Mouse (Mus musculus): ENCODE results near the gene Macrod1. TPM values are rescaled to one million over a fixed set of nuclear protein-coding genes. Genes with fewer than 3 reads are reported as not detected.
A peak's percentile ranks its signal among the peaks of the same experiment; 100 is the strongest.
"Not testable (repeated sequence)": the region's sequence is repeated elsewhere in the genome, so short reads cannot be mapped to it uniquely, and the experiment has no call there.

The Macrod1 gene
- polyA plus RNA-seq, 1 experiment from 2014 or later = 12.3 TPM

DNA sequence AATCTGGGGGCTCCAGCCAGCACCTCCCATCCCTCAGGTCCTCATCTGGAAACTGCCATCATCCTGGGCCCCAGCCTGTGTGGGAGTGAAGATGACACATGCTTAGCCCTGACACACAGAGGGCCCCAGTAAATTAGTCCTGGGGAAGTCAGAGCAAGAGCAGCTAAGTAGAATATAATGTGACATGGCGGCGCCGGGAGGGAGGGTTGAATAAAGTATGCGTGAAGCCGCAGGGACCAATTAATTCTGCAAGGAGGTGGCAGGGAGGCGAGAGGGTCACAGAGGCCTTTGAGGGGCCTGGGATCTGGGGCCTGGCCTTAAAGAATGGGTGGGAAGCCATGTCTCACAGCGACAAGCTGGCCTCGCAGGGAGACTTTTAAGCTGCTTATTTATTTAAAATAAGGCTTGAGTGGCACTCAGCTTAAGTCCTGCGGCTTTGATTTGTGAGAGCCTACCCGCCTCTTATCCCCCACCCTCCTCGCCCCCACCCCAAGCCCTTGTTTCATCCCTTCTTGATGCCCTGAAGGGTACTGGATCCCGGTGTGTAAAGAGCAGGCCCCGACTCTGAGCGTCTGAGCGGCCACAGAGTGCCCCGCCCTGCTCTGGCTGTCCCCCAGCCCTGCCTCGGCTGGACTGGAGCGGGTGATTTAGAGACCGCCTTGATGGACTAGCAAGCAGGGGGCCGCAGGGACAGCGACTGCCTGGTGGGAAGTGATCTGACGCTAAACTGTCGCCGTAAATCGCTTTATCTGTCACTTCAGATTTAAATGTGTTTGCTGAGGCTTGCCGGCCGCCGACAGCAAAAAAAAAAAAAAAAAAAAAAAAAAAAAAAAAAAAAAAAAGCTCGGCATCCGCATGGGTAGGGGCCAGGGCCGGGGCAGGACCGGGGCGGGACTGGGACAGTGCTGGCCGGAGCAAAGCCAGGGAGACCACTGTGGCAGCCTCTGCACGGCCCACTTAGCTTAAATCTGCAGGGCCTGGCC lies 13.5 kb downstream of the Macrod1 start:
- WGBS = 4% methylated on average over 34 of the region's 35 CpGs
- H3K4me1 ChIP-seq (replicated peaks) = peaks cover 58% of the 10 kb centered on the region
- no peaks in the 10 kb centered on the region for H3K9me3 ChIP-seq
- H3K36me3 ChIP-seq = no peaks in the 10 kb centered on the region
- H3K4me3 ChIP-seq (replicated peaks) = peak overlapping the region; percentile 20; the same call in 1 of the 2 replicates
- no peak overlapping the region; the same call in 1 of the 2 replicates for H3K27ac ChIP-seq
- H3K9ac ChIP-seq (replicated peaks) = peak overlapping the region; percentile 53
- H3K4me2 ChIP-seq = peak overlapping the region; percentile 49
- ATAC-seq (ENCODE audit: insufficient number of reproducible peaks, insufficient read depth, low FRiP score, low TSS enrichment, low read depth) = no peak
- H3K27me3 ChIP-seq = peaks cover 62% of the 10 kb centered on the region

DNA sequence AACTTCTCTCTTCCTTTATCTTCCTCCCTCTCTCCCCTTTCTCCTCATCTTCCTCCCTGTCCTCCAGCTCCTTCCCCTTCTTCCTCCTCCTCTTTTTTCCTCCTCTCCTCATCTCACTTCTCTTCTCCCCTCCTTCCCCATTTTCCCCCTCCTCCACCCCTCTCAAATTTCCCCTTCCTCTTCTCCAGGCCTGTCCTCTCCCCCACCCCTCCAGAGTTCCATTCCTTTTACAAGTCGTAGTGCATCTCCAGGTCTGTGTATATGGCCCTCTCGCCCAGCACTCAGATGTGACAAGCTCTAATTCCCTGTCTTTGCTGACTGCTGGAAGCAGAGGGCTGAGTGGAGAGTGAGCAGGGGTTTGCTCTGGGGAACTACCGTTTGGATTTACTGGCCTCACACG lies 14.2 kb downstream of the Macrod1 start:
- peaks cover 58% of the 10 kb centered on the region for H3K27me3 ChIP-seq
- no peaks in the 10 kb centered on the region for H3K36me3 ChIP-seq
- H3K4me2 ChIP-seq = peak overlapping the region; percentile 49
- H3K4me3 ChIP-seq (replicated peaks) = no peak overlapping the region
- no peak overlapping the region for H3K9ac ChIP-seq (replicated peaks)
- peaks cover 59% of the 10 kb centered on the region for H3K4me1 ChIP-seq (replicated peaks)
- no peak for ATAC-seq (ENCODE audit: insufficient number of reproducible peaks, insufficient read depth, low FRiP score, low TSS enrichment, low read depth)
- H3K27ac ChIP-seq = peak overlapping the region; percentile 37; the same call in 1 of the 2 replicates
- WGBS = 5% methylated on average over 4 of the region's 4 CpGs
- no peaks in the 10 kb centered on the region for H3K9me3 ChIP-seq

DNA sequence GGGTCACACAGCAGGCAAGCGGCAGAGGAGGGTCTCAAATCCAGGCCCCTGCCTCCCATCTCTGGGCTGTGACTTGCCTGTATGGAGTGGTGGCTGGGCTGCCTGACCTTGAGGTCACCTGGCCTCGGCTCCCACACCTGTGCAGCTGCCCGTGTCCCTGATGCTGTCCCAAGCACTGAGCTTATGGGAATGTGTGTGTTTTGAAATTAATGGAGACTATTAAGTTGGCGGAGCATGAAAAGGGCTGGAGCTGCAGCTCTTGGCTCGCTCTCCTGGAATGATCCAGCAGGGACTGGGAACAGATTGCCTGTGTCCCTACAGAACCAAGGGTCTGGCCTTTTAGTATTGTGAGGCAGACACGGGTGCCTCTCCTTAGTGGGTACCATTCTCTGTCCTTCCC lies 15.6 kb downstream of the Macrod1 start:
- WGBS = 60% methylated on average over 6 of the region's 6 CpGs
- H3K4me2 ChIP-seq = no peak overlapping the region
- H3K9me3 ChIP-seq = no peaks in the 10 kb centered on the region
- H3K9ac ChIP-seq (replicated peaks) = no peak overlapping the region
- peaks cover 50% of the 10 kb centered on the region for H3K4me1 ChIP-seq (replicated peaks)
- H3K27me3 ChIP-seq = peaks cover 44% of the 10 kb centered on the region
- no peaks in the 10 kb centered on the region for H3K36me3 ChIP-seq
- ATAC-seq (ENCODE audit: insufficient number of reproducible peaks, insufficient read depth, low FRiP score, low TSS enrichment, low read depth) = no peak
- no peak overlapping the region for H3K27ac ChIP-seq
- H3K4me3 ChIP-seq (replicated peaks) = no peak overlapping the region

DNA sequence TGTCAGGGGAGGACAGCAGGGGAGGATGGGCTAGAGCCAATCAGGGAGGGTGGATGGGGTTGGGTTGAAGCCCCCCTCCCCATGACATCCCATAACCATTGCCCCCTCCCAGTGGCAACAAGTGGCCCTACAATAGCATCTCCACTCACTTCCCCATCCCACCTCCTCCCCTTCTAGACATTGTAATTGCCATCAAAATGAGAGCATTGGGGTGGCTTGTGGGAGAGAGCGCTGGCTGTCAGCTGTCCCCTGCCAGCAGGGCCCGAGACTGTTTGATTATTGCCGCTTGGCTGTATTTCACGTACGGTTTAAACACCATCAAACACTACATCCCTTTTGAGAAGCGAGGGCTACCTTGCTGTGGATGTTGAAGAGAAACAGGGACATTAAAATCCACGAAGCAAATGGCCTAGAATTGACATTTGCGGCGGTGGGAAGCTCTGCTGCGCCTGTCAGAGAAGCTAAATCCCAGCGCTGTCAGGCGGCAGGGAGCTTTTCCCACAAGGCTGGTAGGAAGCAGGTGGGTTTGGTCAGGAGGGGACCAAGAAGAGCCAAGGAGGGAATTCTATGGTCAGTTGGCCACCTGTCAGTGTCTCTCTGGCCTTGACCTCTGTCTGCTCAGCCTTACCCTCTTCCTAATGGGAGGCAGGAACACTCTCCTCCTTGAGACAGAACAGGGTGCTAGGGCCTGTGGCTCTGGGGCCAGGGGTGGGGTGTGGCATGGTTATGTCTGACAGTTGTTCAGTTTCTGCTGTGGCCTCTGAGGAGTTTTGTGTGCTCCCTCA lies 17.6 kb downstream of the Macrod1 start:
- Histone ChIP-seq H3K36me3 (no peaks in the 10 kb centered on the region), H3K27ac (no peak overlapping the region), H3K9ac (replicated peaks) (no peak overlapping the region), H3K9me3 (no peaks in the 10 kb centered on the region), H3K4me3 (replicated peaks) (no peak overlapping the region), H3K4me2 (no peak overlapping the region), H3K4me1 (replicated peaks) (peaks cover 42% of the 10 kb centered on the region), H3K27me3 (peaks cover 28% of the 10 kb centered on the region)
- ATAC-seq (ENCODE audit: insufficient number of reproducible peaks, insufficient read depth, low FRiP score, low TSS enrichment, low read depth) = no peak
- WGBS = 39% methylated on average over 12 of the region's 12 CpGs

DNA sequence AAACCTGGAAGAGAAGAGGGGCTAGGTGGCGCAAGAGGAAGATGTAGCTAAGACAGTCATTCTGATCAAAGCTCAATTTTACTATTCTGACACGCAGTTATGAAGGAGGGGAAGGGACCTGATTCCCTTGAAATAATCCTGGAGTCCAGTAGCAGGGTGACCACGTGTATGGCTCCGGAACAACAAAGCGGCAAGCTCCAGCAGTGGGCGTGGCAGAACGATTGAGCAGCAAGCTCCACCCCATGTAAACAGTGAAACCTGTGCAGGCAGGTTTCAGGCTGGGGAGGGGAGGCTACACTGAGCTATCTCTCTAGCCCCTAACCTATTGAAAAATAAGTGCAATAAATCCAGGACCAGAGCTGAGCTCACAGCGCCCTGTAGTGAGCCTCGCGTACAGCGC lies 18.7 kb downstream of the Macrod1 start:
- Histone ChIP-seq H3K4me1 (replicated peaks) (peaks cover 40% of the 10 kb centered on the region), H3K27me3 (peaks cover 23% of the 10 kb centered on the region)
- not testable (repeated sequence) for H3K4me3 ChIP-seq (replicated peaks); H3K4me2 ChIP-seq; H3K27ac ChIP-seq; H3K9ac ChIP-seq (replicated peaks); H3K9me3 ChIP-seq; ATAC-seq (ENCODE audit: insufficient number of reproducible peaks, insufficient read depth, low FRiP score, low TSS enrichment, low read depth); H3K36me3 ChIP-seq
- 78% methylated on average over 11 of the region's 11 CpGs for WGBS

DNA sequence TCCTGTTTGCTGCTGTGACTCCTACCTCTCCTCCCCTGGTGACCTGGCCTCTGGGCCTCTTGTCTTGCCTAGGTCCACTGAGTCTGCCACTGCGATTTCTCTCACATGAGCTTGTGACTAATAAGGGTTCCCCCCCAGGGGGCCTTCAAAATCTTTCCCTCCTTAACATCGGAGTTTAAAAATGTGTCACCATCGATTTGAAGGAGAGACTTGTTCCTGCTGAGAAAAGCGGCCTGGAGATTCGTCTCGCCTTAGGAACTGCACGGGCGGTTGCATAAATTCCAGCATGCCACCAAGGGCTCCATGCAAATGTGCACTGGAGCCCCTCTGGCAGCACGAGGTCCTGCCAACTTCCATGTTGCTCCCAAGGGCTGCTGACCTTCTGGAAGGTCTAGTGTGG lies 21.1 kb downstream of the Macrod1 start:
- H3K4me3 ChIP-seq (replicated peaks) = no peak overlapping the region
- H3K36me3 ChIP-seq = no peaks in the 10 kb centered on the region
- no peak overlapping the region for H3K27ac ChIP-seq
- peaks cover 14% of the 10 kb centered on the region for H3K27me3 ChIP-seq
- WGBS = 66% methylated on average over 9 of the region's 9 CpGs
- no peaks in the 10 kb centered on the region for H3K9me3 ChIP-seq
- H3K4me1 ChIP-seq (replicated peaks) = peaks cover 29% of the 10 kb centered on the region
- H3K9ac ChIP-seq (replicated peaks) = no peak overlapping the region
- ATAC-seq (ENCODE audit: insufficient number of reproducible peaks, insufficient read depth, low FRiP score, low TSS enrichment, low read depth) = no peak
- H3K4me2 ChIP-seq = no peak overlapping the region

DNA sequence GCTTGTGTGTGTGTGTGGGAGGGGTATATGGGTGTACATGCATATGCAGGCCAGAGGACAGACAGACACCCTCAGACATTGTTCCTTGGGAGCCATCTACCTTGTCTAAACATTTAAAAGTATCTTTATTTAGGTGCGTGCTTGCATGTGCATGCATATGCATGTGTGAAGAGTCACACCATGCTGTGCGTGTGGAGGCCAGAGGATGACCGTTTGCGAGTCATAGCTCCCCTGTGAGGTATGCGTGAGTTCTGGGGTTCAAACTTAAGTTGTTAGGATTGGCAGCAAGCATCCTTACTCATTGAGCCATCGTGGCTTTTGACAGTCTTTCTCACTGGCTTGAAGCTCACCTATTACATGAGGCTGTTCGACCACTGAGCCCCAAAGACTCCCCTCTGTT lies 21.7 kb downstream of the Macrod1 start:
- Histone ChIP-seq H3K9ac (replicated peaks) (no peak overlapping the region), H3K27ac (no peak overlapping the region), H3K4me3 (replicated peaks) (no peak overlapping the region), H3K4me1 (replicated peaks) (peaks cover 34% of the 10 kb centered on the region), H3K4me2 (no peak overlapping the region), H3K36me3 (no peaks in the 10 kb centered on the region), H3K9me3 (no peaks in the 10 kb centered on the region), H3K27me3 (peaks cover 19% of the 10 kb centered on the region)
- ATAC-seq (ENCODE audit: insufficient number of reproducible peaks, insufficient read depth, low FRiP score, low TSS enrichment, low read depth) = no peak
- 88% methylated on average over 7 of the region's 7 CpGs for WGBS

DNA sequence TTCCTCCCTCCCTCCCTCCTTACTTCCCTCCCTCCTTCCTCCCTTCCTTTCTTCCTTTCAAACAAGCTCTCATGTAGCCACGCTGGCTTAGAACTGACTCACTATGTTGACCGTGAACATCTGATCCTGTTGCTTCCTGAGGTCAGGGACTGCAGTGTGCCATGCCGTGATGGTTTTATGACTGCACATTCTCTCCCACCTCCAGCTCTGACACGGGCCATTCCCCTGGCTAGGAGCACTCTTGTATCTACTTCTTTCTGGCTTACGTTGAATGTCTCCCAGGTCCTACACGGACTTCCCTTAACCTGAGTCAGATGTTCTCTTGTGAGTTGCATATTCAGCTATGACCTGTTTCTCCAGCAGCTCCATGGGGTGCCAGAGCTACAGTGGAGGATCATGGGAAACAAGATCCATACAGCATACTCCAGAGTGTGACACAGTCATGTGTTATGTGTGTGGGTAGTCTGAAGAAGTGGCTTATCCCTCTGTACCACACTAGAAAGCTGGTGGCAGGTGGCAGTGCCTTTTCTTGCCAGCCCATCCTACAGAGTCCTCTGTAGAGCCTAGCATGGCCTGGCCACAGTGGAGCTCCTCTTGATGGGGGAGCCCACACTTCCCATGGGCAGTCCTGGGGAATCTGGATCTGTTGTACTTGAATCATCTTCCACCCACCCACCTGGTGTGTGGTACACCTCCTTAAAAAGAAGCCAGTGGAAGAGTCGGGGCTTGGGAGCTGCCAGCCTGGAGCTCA lies 25.1 kb downstream of the Macrod1 start:
- H3K27me3 ChIP-seq = peaks cover 48% of the 10 kb centered on the region
- peaks cover 32% of the 10 kb centered on the region for H3K4me1 ChIP-seq (replicated peaks)
- H3K27ac ChIP-seq = no peak overlapping the region
- no peaks in the 10 kb centered on the region for H3K9me3 ChIP-seq
- no peak overlapping the region for H3K4me3 ChIP-seq (replicated peaks)
- H3K36me3 ChIP-seq = no peaks in the 10 kb centered on the region
- 44% methylated on average over 7 of the region's 7 CpGs for WGBS
- no peak overlapping the region for H3K4me2 ChIP-seq
- ATAC-seq (ENCODE audit: insufficient number of reproducible peaks, insufficient read depth, low FRiP score, low TSS enrichment, low read depth) = no peak
- H3K9ac ChIP-seq (replicated peaks) = no peak overlapping the region

DNA sequence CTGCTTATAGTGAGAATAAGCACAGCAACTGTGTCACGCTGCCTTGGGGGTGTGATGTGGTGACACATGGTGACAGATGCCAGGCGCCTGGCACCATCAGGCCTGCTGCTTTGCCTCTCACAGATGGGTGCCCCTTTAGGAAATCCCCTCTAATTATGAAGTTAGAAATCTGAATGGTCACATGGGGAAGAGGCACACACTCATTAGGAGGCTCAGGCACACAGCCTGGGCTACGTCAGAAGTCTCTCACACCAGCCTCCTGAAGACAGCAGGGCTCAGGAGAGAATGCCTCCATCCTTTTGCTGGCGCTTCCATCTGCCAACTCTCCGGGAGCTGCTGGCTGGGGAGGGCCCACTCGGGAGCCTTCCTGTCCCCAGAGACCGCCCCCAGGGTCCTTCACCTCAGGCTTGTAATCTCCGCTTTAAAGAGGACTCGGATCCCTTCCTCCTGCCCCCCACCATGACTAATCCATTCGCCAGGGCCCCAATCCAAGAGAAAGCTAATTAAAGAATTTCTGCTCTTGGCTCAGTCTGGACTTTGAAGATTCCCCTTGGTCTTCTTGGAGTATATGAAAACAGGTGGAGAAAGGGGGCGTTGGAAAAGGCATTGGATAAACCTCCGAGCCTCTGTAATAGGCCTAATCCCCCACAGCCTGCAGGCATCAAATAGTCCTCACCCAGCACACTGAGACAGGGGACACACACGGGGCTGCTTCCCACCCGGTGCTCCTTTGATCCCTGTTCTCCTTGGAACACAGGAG lies 26.6 kb downstream of the Macrod1 start:
- Histone ChIP-seq H3K4me1 (replicated peaks) (peaks cover 37% of the 10 kb centered on the region), H3K9me3 (no peaks in the 10 kb centered on the region), H3K9ac (replicated peaks) (no peak overlapping the region), H3K4me2 (no peak overlapping the region), H3K27me3 (peaks cover 58% of the 10 kb centered on the region), H3K36me3 (no peaks in the 10 kb centered on the region), H3K27ac (no peak overlapping the region), H3K4me3 (replicated peaks) (no peak overlapping the region)
- ATAC-seq (ENCODE audit: insufficient number of reproducible peaks, insufficient read depth, low FRiP score, low TSS enrichment, low read depth) = no peak; the same call in 1 of the 2 replicates
- WGBS = 31% methylated on average over 14 of the region's 14 CpGs

DNA sequence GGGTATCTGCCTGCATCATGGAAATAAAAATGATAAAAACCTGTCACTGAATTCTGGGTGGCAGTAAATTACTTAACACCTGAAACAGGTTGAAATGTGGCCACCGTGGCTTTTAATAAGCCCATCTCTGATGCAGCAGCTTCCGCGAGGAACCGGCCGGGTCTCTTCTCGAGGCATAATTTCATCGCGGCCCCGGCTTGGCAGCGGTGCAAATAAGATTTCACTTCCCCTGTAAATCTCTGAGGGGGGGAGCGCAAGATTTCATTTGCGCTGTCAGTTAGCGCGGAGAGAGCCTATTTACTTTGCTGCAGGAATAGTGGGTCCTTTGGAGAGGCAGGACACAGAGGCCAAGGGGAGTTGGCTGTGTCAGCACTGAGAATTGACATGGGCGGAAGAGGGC lies 28.1 kb downstream of the Macrod1 start:
- no peaks in the 10 kb centered on the region for H3K36me3 ChIP-seq
- no peak for ATAC-seq (ENCODE audit: insufficient number of reproducible peaks, insufficient read depth, low FRiP score, low TSS enrichment, low read depth)
- H3K9ac ChIP-seq (replicated peaks) = no peak overlapping the region
- no peak overlapping the region for H3K27ac ChIP-seq
- peaks cover 69% of the 10 kb centered on the region for H3K27me3 ChIP-seq
- H3K4me1 ChIP-seq (replicated peaks) = peaks cover 38% of the 10 kb centered on the region
- H3K9me3 ChIP-seq = no peaks in the 10 kb centered on the region
- 77% methylated on average over 15 of the region's 15 CpGs for WGBS
- H3K4me2 ChIP-seq = no peak overlapping the region
- no peak overlapping the region for H3K4me3 ChIP-seq (replicated peaks)

Measured in limb, embryonic 12.5 days (tissue).